Mouse (Mus musculus): ENCODE data around the gene Tdp1.
A peak's percentile ranks its signal among the peaks of the same experiment; 100 is the strongest.

Tdp1 gene

DNA sequence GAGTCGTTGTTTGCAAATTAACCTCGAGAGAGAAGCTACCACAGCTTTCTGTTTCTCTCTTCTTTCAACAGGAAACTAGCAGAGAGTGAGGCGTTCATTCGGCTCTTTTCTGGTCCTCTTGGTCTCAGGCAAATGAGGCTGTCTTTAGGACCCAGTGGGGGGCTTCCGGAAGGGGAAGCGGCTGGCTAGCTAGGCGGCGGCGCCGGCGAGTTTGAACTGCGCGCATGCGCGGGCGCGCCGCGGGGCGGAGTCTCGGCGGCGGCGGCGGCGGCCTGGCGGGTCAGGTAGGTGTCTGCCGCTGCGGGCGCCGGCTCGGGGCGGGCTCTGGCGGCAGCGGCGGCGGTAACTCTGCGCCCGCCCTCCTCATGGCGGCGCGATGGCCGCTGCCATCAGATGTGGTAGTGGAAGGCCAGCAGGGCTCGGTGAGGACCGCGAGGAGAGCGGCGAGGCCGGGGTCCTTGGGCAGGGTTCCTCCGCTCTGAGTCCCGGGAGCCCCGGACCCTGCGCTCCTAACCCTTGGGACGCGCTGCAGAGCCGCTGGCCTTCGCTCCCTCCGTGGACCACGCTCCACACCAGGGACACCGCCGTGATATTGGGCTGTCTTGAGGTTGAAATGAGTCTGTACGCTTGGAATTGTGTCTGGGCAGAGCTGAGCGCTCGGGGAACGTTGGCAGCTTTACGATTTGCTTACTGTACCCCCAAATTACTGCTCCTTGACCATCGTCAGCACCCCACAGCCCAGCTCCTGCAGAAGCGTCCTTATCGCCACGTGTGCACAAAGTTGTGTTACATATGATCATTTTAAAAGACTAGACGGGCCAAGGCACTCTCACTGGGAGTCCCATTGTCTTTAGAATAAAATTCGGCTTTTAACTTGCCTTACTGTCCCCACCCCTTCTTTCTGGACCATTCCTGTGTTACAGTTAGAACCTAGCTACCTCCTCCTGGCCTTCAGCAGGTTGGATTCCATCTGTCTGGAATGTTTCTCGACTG, at the start of gene Tdp1, which contains the start of gene Efcab11:
Tdp1 (plus strand) TSS at position 249 of the 993 bp plus-strand sequence.
Efcab11 (minus strand) TSS at position 171 of the 993 bp plus-strand sequence.
- peak; percentile 83 to 91 for DNase-seq (ENCODE audit: low spot score in 2 of 2)

DNA sequence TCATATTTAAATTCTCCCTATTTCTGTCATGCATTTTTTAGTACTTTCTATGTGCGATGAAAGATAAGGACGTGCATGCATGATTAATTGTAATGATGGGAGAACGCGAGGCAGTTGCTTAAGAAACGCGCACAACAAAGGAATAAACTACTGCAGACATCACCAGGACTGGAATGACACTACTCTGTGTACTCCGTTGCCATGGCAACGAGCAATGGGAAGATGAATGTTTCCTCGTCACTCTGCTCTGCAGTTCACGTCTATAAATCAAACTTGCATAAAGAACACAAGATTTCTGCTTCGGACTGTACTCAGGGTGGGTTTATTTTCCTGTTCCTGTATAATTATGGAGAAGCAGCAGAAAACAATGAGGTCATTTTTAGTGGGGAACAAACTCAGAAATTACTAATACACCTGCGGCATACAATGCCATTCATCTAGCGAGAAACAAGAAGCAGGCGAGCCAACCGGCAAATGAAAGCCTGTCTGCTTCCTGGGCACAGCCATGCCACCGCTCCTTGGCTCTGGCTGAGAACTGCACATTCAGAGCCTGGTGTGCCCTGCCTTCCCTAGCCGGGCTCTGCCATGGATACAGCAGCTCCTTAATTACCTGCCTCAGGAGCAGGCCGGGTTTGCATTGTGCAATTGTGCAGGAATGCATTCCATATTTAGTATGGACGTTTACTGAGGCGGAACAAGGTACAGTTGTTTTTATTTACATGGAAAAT, 47.7 kb upstream of the Tdp1 start:
- no peak for DNase-seq (ENCODE audit: low spot score in 2 of 2)

DNA sequence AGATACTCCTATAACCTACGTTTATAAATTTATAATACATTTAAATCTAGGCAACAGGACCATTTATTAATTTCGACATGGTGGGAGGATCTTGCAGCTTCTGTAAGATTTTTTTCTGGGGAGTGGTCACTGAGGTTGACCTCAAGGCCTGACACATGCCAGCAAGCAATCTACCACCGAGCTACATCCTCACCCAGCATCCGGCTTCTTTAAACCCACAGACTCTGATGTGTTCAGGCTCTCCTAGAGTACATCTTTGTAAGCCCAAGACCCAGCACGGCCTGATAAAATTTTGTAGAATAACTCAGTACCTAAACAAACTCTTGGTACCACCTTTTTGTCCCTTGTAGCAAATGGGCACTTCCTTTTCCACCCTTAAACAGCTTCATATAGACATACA, 46.8 kb upstream of the Tdp1 start:
- no peak for DNase-seq (ENCODE audit: low spot score in 2 of 2)

DNA sequence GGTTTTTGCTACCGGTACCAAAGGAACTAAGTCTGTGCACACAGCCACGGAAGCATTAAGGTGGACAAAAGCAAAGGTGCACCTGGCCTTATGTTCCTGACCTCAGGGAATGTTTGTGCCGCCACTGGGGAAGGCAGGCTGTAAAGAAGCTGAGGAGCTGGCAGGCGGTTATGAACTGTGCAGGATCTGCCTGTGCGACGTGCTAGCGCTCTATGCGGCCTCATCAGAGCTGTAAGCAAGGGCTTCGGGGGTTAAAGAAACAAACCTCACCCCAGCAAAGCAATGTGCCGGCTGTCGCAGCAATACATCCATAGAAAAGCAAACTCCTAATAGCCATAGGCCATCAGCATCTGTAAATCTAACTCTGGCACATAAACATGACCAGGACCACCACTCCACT, 46.2 kb upstream of the Tdp1 start:
- DNase-seq (ENCODE audit: low spot score in 2 of 2): no peak

DNA sequence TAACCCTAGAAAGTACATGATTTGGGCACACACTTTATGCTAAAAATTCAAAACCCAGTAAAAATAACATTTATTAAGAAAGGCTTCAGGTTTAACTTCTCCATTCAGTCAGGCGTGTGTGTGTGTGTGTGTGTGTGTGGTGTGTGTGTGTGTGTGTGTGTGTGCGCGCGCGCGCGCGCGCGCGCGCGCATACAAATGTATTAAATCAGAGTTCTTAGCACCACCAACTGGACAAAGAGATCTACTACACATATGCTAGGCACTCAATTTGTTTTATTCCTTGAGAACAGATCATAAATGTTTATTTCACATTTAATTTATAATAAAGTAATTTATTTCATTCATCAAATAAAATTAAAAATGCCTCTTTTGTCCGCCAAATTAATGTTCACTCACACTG, 45.6 kb upstream of the Tdp1 start:
- DNase-seq (ENCODE audit: low spot score in 2 of 2): no peak

DNA sequence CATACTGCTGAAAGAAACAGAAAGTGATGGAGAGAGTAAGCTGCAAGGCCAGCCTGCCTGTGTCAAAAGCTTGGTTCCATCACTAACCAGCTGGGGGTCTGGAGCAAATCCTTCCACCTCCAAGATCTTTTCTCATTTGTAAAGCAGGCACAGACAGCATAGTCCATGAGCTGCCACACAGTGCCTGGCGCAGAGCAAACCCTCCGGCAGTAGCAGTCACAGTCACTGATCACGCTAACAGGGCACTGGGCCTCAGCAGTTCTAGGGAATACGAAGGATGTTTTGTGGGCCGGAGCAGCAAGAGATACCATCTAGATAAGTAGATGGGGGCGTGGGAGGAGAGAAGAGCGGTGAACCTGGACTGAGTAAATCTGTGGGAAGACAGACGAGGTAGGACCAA, 39.4 kb upstream of the Tdp1 start:
- no peak for DNase-seq (ENCODE audit: low spot score in 2 of 2)

DNA sequence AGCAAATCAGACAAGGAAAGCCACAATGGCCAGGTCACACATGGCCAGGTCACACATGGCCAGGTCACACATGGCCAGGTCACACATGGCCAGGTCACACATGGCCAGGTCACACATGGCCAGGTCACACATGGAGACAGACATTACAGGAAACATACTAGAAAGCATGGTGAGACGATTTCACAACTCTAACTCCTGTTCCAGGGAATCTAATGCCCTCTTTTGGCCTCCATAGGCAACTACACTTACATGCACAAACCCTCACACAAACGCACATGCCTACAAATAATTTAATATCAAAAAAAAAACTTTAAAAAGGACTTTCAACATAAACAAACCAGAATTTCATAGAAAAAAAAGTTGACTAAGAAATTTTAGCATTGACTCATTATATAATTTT, 34.3 kb upstream of the Tdp1 start:
- DNase-seq (ENCODE audit: low spot score in 2 of 2): no peak

DNA sequence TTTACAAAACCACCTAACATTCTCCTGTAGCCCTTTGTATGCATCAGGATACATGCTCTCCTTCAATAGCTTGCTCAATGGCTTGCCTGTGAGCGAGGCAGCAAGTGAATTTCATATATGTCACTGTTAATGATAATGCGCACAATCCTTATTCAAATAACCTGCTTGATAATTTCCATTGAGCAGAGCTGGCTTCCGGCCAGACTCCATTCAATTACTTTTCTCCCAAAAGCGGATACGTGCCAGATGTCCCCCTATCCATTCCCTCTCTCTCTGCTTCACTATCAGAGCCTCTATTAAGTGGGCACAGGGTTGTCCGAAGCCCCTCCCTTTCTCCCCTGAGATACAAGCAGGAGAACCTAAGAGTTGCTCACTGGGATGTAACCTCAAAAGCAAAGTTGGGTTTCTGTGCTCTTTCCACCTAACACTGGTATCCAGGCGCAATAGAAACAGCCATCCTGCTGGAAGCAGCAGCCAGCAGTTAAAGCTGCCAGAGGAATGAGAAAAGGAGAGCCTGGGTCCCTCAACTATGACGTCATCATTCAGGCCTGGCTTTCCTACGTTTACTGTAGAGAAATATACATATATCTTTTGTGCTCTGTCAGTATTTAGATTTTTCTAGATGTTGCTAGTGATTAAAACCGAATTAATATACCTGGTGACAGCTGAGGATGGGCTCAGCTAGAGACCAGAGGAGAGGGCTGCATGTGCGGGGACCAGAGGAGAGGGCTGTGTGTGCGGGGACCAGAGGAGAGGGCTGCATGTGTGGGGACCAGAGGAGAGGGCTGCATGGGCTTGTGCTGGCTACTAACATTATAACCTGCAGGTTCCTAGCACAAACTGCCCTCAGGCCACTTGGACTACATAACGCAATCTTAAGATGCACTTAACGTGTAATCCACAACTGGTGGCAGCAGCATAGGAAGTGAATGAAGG, 30.7 kb upstream of the Tdp1 start:
- no peak for DNase-seq (ENCODE audit: low spot score in 2 of 2)

DNA sequence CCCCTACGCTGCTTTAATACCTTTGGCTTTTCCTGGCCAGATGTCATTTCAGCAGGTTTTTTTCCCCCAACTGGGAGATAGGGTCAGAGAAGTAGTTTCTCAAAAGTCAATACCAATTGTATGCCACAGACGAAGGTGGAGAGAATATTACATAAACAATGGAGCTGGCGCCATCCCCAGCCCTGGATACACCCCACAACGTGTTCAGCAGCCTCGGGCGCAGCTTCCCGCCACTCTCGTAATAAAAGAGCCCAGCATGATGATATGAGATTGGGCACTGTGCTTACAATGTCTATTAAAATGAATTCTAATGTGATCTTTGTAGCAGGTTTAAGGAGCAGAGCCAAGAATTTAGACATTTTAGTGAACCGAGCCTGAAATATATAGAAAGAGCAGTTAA, 28.3 kb upstream of the Tdp1 start:
- no peak for DNase-seq (ENCODE audit: low spot score in 2 of 2)

DNA sequence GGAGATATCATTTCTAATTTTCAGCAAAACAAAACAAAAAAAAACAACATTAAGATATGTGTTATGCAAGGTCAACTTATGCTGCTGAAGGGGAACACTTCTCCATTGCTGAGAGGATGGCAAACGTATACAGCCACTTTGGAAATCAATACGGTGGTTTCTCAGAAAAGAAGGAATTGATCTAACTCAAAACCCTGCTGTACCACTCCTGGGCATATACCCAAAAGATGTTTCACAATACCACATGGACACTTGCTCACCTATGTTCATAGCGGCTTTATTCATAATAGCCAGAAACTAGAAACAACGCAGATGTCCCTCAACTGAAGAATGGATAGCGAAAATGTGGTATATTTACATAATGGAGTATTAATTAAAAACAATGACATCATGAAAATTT, 25.7 kb upstream of the Tdp1 start:
- no peak for DNase-seq (ENCODE audit: low spot score in 2 of 2)

DNA sequence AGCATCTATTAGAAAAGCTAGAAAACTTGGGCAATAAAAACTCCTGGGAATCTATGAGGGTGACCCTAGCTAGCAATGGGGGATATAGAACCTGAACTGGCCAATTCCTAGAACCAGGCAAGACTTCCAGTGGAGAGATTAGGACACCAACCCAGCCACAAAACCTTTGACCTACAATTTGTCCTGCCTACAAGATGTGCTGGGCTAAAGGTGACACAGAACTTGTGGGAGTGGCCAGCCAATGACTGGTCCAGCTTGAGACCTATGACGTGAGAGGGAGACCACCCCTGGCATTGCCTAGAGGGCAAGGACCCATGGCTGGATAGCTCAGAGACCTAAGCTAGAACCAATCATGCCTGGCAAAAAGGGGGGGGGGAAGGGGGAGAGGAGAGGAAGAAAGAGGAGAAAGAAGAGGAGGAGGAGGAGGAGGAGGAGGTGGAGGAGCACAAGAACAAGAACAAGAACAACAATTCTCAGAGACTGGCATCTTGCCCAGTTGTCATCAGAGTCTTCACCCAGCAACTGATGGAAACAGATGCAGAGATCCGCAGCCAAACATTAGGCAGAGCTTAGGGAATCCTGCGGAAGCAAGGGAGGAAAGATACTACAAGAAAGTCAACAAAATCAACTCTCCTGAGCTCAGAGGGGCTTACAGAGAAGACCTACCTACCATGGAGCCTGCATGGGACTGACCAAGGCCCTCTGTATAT, 24.8 kb upstream of the Tdp1 start:
- no peak for DNase-seq (ENCODE audit: low spot score in 2 of 2)

DNA sequence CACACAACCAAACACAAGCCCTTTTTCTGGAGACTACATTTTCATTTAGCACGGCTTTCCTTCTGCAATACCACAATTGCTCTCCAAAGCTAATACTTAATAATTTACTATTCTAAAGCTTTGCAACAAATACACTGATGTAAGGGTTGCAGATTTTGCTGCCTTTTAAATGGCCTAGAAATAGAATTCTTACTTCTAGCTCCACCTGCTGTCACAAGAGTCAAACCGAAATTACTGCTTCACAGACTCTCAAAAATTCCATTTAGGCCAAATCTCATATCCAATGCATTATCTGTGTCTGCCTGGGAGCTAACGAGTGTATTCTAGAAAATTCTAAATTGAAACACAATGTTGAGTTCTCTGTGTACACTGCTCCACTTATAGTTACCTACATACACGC, 23.3 kb upstream of the Tdp1 start:
- DNase-seq (ENCODE audit: low spot score in 2 of 2): no peak

DNA sequence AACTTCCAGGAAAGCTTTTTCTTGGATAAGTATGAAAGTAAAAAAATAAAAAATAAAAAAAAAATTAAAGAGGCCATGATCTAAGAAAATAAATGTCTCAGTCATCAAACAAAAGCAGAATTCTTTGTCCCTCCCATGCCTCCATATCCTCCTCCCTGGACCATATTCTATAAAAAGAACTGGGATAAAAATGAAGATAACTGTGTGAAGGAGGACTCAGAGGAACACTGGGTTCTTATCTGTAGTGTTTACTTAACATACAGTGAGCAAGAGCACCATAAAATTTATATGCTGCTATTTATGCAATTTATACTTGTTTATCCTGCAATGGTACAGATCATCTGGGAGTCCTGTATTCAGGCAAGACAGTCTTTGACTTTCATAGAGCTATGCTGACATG, 19.7 kb upstream of the Tdp1 start:
- no peak for DNase-seq (ENCODE audit: low spot score in 2 of 2)

DNA sequence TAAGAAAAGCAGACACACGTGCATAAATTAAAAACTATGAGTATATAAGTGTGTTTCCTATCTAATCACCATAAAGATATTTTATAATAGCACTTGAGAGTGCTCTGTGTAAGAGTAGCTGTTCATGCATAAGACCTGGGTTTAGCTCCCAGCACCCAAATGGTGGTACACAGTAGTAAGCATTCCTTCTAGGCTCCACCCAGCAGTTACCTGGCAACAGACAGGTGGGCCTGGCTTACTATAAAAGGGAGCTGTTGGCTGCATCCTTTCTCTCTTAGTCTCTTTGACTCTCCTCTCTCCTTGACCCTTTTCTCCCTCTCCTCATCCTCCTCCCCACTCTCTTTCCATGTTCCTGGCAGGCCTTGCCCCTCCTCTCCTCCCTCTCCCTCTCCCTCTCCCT, 15.5 kb upstream of the Tdp1 start:
- no peak for DNase-seq (ENCODE audit: low spot score in 2 of 2)

DNA sequence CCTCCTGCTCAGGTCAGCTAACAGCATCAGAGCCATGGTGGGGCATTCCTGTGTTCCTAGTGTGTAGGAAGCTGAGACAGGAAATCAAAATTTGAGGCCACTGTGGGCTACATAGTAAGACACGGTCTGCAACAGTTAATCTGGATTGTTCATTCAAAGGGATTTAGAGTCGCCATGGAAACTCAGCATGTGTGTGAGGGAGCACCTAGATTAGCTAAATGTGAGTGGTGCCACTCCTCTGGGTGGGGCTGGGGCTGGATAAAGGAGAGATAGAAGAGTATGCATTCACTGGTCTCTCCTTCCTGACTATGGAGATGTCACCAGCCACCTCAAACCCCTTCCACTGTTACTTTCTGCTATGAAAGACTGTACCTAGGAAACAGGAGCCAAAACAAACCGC, 10.9 kb upstream of the Tdp1 start:
- no peak for DNase-seq (ENCODE audit: low spot score in 2 of 2)

DNA sequence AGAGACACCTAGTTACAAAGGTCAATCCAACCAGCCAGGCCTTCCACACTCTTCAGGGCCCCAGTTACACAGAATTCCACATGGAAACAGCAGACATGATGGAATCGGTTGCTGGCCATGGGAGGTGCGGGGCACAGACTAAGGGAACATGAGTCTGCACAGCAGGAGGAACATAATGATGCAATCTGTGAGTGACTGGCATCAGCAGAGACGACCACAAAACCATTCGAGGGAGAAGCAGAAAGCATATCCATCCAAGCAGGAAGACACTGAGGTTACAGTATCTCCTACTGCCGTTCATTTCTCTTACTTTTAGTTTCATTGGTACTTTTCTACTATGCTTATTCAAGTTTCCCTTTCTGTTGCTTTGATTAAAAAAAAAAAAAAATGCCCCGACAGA, 9.7 kb upstream of the Tdp1 start:
- DNase-seq (ENCODE audit: low spot score in 2 of 2): no peak

DNA sequence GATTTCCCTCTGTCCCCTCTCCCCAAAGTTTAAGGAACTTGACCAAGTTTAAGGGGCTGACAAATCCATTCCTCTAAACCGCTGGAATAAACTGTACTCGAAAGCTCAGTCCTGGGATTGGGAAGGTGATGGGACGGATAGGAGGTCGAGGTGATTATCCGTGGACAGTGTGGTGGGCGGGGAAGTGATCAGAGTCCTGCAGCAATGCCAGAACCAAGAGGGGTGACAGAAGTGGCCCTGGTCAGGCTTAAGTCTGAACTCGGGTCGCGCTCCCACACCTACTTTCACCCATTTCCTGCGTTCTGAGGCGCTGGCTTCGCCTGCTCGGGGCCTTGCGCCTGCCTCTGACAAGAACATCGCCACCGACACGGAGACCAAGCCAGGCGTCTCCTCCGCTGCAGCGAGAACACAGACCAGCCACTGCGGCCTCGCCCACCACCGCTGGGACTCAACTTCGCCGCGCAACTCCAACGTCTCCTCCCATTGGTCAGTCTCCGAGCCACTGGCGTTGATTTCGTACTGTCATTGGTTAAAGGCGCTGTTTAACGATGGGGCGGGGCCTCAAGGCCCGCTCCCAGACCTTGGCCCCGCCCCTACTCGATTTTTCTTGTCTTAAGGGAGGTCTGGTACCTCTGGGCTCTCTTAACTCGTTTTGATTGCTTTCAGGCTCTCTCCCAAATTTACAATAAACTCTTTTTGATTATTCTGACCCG, 1.2 kb upstream of the Tdp1 start:
- peak; percentile 79 to 87 for DNase-seq (ENCODE audit: low spot score in 2 of 2)

DNA sequence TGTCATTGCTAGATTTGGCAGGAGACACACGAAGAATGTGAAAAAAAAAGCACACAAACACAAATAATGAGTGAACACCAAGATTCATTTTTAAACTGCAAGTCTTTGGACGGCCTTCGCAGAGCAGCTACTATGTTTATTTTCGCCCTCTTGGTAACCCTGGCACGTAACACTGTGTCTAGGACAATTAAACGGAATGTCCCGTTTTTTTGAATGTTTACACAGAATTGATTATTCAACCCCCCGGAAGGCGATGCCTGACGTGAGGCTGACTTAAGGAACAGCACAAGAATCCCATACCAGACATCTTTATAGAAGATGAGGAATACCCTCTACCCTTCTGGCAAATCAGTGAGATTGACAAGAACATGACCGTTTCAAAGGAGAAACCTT, 608 bp upstream of the Tdp1 start:
- DNase-seq (ENCODE audit: low spot score in 2 of 2): peak in 1 of 2 experiments; percentile 5

DNA sequence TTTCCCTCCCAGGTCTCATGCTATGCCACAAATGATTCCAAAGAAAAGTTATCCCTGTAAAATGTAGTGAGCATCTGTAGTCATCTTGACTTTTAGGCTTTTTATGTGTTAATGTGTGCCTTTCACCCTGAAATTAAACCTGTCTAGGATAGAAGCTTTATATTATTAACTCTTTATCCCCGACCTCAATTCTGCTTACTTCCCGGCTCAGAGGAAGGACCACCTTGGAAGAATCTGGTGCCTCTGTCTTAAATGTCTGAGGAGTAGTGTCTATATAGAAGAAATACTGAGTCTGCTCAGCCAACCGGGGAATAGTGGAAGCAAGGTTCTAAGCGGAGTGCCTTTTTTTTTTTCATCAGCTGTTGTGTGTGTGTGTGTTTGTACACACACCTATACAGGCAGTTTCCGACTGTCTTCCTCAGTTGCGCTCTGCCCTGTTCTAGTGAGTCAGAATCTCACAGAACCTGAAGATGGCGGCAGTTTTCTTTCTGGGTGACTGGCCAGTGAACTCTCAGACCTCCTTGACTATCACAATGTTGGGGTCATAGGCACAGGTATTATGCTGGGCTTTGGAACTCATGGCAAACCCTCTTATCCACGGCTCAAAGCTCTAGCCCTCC, 1.1 kb downstream of the Tdp1 start:
- no peak for DNase-seq (ENCODE audit: low spot score in 2 of 2)

DNA sequence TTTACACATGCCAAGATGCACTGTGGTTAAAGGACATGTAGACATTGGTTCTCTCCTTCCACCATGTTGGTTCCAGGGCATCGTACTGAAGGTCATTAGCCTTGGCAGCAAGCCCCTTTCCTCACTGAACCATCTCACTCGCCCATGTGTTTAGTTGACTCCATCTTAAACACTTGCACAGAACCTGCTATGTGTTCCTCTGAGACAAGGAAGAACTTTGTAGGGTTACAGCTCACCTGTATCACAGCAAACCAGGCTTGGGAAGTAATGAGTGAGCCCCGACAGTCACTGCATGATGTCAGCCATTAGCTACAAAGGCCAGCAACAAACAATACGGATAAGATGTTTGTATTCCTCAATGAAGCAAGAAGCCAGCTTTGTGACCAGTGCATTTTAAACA, 13.5 kb downstream of the Tdp1 start:
- no peak for DNase-seq (ENCODE audit: low spot score in 2 of 2)

Measured in urinary bladder, postnatal 36 days (tissue).